Mouse (Mus musculus) kidney, embryonic 15.5 days (tissue): ENCODE results near the gene Fbxo4. TPM values are rescaled to one million over a fixed set of nuclear protein-coding genes. Genes with fewer than 3 reads are reported as not detected.

Source experiments
- ATAC-seq: fragments of 200-750 bp; cut with Nextera tagmentation; replicated peaks from 2 replicates; pipeline ENCODE4 v1.8.0; 2017; ENCODE audit warnings: moderate TSS enrichment; ENCODE audit not compliant: low FRiP score
- H3K27ac ChIP-seq: fragments of 300-500 bp; sonication (generic); 2 replicates; pipeline ENCODE4 v1.5.1; 2015; ENCODE audit warnings: mild to moderate bottlenecking, inconsistent platforms
- H3K27me3 ChIP-seq: fragments of 300-500 bp; sonication (generic); 2 replicates; pipeline ENCODE4 v1.6.1; 2015; ENCODE audit warnings: inconsistent platforms
- H3K36me3 ChIP-seq: fragments of 300-500 bp; sonication (generic); 2 replicates; pipeline ENCODE4 v1.6.1; 2015; ENCODE audit warnings: inconsistent platforms
- H3K4me1 ChIP-seq: fragments of 300-500 bp; sonication (generic); 2 replicates; pipeline ENCODE4 v1.6.1; 2015; ENCODE audit warnings: inconsistent platforms
- H3K4me2 ChIP-seq: fragments of 300-500 bp; sonication (generic); 2 replicates; pipeline ENCODE4 v1.6.1; 2015; ENCODE audit warnings: moderate library complexity, mild to moderate bottlenecking, inconsistent platforms
- H3K4me3 ChIP-seq: fragments of 300-500 bp; sonication (generic); replicated peaks from 2 replicates; pipeline ENCODE4 v1.5.1; 2015; ENCODE audit warnings: mild to moderate bottlenecking, inconsistent platforms
- H3K9ac ChIP-seq: fragments of 300-500 bp; sonication (generic); 2 replicates; pipeline ENCODE4 v1.6.1; 2015; ENCODE audit warnings: mild to moderate bottlenecking, inconsistent platforms
- H3K9me3 ChIP-seq: fragments of 300-500 bp; sonication (generic); replicated peaks from 2 replicates; pipeline ENCODE4 v1.6.1; 2016; ENCODE audit warnings: inconsistent platforms
- WGBS: fragments of 180-500 bp; shearing (Covaris S2); methylation state at CpG from one replicate; pipeline ENCODE4 v1.1.7; 2015; ENCODE audit warnings: mixed read lengths; 5-methylcytosine and 5-hydroxymethylcytosine counted together
- polyA plus RNA-seq: library from polyadenylated mRNA; unstranded; fragments of >200 nt; fragmentation: Nextera tagmentation; extraction: Ambion mirVana; gene quantifications from 2 replicates; pipeline ENCODE4 v1.2.1, GENCODE M21; 2015

Gene Fbxo4
- 10.9 and 11.7 TPM in 2 replicates for polyA plus RNA-seq

DNA sequence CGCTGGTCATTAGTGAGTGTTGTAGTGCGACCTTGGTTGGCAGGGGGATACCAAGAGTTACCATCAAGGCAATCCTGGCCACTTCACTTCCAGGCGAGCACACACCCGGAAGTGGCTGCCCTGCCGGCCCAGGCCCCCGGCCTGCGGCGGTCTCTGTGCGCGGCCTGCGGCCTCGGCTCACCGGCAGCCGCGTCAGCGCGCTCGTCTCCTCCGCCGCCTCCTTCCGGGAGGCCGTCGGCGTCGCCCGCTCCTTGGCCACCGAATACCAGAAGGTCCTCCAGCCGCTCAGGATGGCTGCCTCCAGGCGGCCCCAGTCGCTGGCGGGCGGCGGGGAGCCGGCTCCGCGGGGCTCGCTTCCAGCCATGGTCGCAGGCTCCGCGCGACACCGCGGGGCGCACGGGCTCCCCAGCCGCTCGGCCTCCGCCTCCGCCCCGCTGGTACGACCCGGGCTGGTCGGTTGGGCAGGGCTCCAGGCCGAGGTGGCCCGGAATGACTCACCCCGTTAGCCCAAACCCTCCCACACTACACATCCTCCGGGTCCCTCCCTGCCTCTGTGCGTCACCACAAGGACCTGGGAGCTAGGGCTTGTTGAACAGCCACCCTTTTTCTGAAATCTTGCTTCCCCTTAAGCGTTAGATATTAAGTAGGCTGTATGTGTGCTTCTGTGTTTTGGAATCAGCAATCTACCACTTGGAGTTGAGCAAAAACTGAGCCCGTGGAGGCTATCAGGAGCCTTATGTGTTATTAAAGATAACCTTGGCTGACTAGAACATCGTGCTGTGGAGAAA, at the start of gene Fbxo4:
Fbxo4 (minus strand) TSS at position 513 of the 788 bp plus-strand sequence.
- Histone ChIP-seq H3K9ac (peak within 1 kb of the TSS; percentile 80), H3K9me3 (no peaks in the 10 kb centered on the region), H3K4me1 (0 out of 2 replicates have a peak, but pooled peaks cover 8% of the 10 kb centered on the region), H3K27ac (peak within 1 kb of the TSS; percentile 98), H3K36me3 (peaks cover 20% of the 10 kb centered on the region), H3K27me3 (no peaks in the 10 kb centered on the region), H3K4me2 (peak within 1 kb of the TSS; percentile 66), H3K4me3 (peak within 1 kb of the TSS; percentile 72)
- peak; percentile 98 for ATAC-seq
- under 1% methylated on average over 46 of the region's 61 CpGs for WGBS

DNA sequence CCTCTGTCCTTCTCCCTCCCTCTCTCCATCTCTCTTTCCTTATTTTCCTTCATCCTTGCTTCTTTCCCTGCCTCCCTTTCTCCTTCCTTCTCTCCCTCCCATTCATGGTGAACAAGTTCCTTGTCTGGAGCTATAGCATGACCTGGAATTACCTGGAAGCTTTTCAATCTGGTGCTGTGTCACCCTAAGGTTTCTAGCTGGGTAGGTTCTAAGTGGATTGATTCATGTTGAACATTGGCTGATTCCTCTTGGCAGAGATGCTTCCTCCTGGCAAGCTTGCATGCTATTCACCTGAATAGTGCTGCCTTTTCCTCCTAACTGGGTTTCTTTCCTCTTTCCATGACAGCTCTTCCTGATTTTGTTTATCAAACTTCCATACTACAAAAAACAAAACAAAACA, 49.6 kb upstream of the Fbxo4 start:
- no peak for ATAC-seq
- Histone ChIP-seq H3K4me1 (peaks cover 22% of the 10 kb centered on the region), H3K4me2 (no peak overlapping the region), H3K9me3 (no peaks in the 10 kb centered on the region), H3K27me3 (no peaks in the 10 kb centered on the region), H3K36me3 (no peaks in the 10 kb centered on the region), H3K9ac (no peak overlapping the region), H3K27ac (0 out of 2 replicates have a peak overlapping the region, but pooled peaks have one; percentile 98), H3K4me3 (no peak overlapping the region)

DNA sequence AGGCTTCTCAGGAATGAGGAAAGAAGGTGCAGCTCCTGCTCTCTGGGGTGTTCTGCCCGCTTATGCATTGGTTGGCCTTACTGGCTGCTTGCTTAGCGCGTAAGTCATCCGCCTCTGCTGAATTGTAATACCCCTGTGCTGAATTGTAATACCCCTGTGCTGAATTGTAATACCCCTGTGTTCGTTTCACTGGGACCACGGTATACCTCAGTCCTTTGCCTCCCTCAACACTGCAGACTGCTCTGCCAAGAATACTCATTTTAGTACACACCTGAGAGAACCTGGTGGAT, 49.0 kb upstream of the Fbxo4 start:
- H3K4me2 ChIP-seq = peak overlapping the region; percentile 71
- peaks cover 22% of the 10 kb centered on the region for H3K4me1 ChIP-seq
- no peaks in the 10 kb centered on the region for H3K36me3 ChIP-seq
- H3K9me3 ChIP-seq = no peaks in the 10 kb centered on the region
- peak overlapping the region; percentile 98 for H3K27ac ChIP-seq
- ATAC-seq = no peak
- no peak overlapping the region for H3K9ac ChIP-seq
- H3K4me3 ChIP-seq = 0 out of 2 replicates have a peak overlapping the region, but pooled peaks have one; percentile 9
- no peaks in the 10 kb centered on the region for H3K27me3 ChIP-seq
- WGBS = 81% methylated on average over 6 of the region's 6 CpGs

DNA sequence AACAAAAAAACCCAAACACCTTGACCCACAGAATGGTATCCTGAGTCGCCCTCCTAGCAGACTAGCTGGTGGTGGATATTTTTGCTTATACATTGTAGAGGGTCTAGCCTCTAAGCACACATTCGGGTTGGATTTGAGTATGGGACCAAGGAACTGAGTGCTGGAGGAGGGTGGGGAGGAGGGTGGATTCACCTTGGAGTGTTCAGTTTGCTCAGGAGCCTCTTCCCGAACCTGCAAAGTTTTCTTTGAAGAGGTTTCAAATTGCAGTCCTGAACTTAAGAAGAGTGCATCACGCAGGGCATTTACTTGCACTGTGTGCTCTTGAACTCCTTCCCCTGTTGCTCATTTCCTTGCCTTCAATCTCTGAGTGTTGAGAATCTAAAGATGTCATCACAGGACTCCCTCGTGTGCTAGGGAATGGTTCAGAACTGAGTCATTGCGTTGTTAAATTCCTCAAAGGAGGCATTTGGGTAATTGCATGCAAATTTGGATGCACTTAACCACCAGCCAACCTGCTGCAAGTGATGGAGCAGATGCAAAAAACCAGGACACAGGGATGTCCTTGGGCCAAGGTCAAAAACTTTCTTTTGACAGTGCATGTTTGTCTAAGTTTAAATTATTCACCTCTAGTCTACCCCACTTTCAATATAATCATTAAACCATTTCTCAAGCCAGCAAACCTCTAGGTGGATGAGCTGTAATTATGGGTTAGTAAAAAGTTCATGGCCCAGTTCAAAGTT, 48.5 kb upstream of the Fbxo4 start:
- H3K27ac ChIP-seq = peak overlapping the region; percentile 98
- H3K9ac ChIP-seq = peak overlapping the region; percentile 81
- no peaks in the 10 kb centered on the region for H3K9me3 ChIP-seq
- H3K27me3 ChIP-seq = no peaks in the 10 kb centered on the region
- H3K4me2 ChIP-seq = peak overlapping the region; percentile 71
- peaks cover 22% of the 10 kb centered on the region for H3K4me1 ChIP-seq
- ATAC-seq = no peak
- 4% methylated on average over 6 of the region's 6 CpGs for WGBS
- no peaks in the 10 kb centered on the region for H3K36me3 ChIP-seq
- peak overlapping the region; percentile 91 for H3K4me3 ChIP-seq

DNA sequence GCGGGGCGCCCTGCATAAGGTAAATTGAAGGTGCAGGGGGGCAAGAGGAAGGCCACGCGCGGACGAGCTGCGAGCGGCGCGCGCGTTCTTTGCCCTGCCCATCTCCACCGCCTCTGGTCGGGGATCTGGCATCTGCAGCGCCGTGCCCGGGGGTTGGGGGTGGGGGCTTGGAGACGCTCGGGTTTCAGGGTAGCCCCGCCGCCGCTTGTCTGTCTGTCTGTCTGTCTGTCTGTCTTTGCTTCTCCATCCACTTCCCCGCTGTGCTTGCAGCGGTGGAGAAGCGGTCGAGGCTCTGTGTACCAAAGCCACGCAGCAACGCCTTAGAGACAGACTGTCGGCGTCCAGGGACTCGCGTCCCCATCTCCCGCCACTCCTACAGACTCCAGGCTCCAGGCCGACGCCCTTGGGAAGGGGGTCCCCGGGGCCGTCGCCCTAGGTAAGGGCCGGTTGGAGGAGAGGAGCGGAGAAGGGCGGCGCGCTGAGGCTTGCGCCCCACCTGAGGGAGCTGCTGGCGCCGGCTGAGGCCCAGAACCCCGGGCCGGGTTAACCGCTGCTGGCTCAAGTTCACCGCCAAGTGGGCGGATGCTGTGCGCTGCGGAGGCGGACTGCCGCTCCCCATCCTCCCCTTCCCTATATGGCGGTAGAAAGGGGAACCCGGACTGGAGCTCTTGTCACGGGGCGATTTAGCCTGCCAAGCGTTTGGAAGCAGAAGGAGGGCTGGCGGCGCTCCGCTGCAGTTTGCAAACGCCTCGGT, 47.6 kb upstream of the Fbxo4 start:
- H3K9ac ChIP-seq = peak overlapping the region; percentile 81

DNA sequence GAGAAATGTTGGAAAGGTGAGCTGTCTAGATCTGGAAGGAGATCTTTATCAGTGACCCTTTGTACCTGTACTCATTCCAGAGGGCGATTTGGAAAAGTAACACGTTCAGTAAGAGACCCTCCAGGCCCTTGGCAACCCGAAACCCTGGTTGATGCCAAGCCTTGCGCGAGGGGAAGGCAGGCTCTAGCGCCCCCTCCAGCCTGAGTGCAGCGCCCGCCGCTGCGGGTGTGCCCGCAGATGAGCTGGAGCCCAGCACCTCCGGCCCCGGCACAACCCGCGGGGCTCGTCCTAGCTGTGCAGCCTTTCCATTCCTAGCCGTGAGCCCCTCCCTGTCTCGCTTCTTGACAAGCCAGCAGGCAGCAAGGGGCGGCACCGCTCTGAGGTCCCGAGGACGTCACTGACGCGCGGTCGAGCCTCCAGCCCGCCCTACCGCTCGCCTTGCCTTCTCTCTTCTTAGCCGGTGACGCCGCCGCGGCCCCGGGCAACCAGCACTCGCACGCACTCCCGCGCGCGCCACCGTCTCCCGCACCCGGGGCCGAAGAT, 46.9 kb upstream of the Fbxo4 start, which contains the start of gene Oxct1:
Oxct1 (plus strand) TSS at position 153 of the 543 bp plus-strand sequence.
- H3K4me1 ChIP-seq = peaks cover 22% of the 10 kb centered on the region
- no peaks in the 10 kb centered on the region for H3K36me3 ChIP-seq
- WGBS = under 1% methylated on average over 45 of the region's 45 CpGs
- peak within 1 kb of the TSS; percentile 81 for H3K9ac ChIP-seq
- peak within 1 kb of the TSS; percentile 71 for H3K4me2 ChIP-seq
- H3K4me3 ChIP-seq = peak within 1 kb of the TSS; percentile 91
- H3K9me3 ChIP-seq = no peaks in the 10 kb centered on the region
- ATAC-seq = peak; percentile 95
- H3K27me3 ChIP-seq = no peaks in the 10 kb centered on the region
- peak within 1 kb of the TSS; percentile 98 for H3K27ac ChIP-seq

More for the DNA sequence above, 47.6 kb upstream of the Fbxo4 start:
- under 1% methylated on average over 65 of the region's 65 CpGs for WGBS
- ATAC-seq = peak; percentile 86
- Histone ChIP-seq H3K4me2 (peak overlapping the region; percentile 71), H3K27ac (peak overlapping the region; percentile 98), H3K36me3 (no peaks in the 10 kb centered on the region), H3K4me3 (peak overlapping the region; percentile 91), H3K9me3 (no peaks in the 10 kb centered on the region), H3K4me1 (peaks cover 22% of the 10 kb centered on the region), H3K27me3 (no peaks in the 10 kb centered on the region)

DNA sequence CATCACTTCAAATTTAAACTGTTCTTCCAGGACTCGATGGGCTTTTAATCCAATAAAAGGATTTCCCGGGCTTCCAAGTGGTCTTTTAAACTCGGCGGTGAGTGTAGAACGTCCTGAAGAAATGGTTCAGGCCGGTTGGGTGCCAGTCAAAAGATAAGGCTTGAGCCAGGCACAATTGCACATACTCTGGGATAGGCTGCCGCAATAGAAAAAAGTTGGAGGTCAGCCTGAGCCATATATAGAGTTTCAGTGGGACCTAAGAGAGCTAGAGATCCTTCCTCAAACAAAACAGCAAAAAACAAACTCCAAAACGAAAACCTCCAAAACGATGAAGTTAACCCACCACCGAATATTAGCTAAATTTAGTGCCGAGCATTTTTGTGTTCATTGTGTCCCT, 46.1 kb upstream of the Fbxo4 start:
- H3K36me3 ChIP-seq = no peaks in the 10 kb centered on the region
- 70% methylated on average over 11 of the region's 11 CpGs for WGBS
- no peak overlapping the region for H3K9ac ChIP-seq
- ATAC-seq = no peak
- H3K4me3 ChIP-seq = peak overlapping the region; percentile 91
- H3K4me1 ChIP-seq = peaks cover 22% of the 10 kb centered on the region
- H3K27ac ChIP-seq = peak overlapping the region; percentile 98
- H3K27me3 ChIP-seq = no peaks in the 10 kb centered on the region
- peak overlapping the region; percentile 71 for H3K4me2 ChIP-seq
- no peaks in the 10 kb centered on the region for H3K9me3 ChIP-seq

DNA sequence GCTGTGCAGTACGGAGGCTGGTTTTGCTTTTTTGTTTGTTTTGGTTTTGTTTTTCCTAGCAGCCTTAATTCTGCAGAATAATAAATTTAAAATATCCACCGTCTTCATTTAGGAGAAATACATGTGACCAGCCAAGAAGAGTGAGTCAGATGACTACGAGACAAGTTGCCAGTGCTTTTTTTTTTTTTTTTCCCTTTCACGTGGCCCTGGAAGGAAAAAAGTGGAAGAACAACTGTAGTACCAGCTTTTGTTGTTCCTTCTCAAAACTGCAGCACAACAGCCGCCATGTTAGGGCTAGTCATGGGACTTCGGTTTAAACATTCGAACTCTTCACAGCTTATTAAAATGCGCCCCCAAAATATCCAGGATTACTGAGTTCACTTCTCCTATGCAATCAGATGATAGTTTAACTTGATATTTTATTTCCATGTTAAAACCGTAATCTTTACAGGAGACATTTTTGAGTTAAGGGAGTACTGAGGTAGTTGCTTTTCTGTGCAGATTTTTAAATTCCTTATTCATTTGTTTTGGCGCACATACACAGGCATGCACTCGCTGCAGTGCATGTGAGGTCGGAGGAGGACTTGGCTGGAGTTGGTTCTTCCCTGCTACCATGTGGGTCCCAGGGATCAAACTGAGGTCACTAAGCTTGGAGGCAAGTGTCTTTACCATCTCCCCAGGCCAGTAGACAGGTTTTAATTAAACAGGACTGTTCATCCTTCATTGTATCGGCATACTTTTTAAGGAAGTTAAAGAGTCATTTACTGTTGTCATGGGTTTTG, 45.5 kb upstream of the Fbxo4 start:
- Histone ChIP-seq H3K4me2 (no peak overlapping the region), H3K27ac (no peak overlapping the region), H3K4me1 (peaks cover 22% of the 10 kb centered on the region), H3K36me3 (no peaks in the 10 kb centered on the region), H3K4me3 (no peak overlapping the region), H3K9me3 (no peaks in the 10 kb centered on the region), H3K9ac (no peak overlapping the region), H3K27me3 (no peaks in the 10 kb centered on the region)
- no peak for ATAC-seq
- WGBS = 69% methylated on average over 13 of the region's 13 CpGs

DNA sequence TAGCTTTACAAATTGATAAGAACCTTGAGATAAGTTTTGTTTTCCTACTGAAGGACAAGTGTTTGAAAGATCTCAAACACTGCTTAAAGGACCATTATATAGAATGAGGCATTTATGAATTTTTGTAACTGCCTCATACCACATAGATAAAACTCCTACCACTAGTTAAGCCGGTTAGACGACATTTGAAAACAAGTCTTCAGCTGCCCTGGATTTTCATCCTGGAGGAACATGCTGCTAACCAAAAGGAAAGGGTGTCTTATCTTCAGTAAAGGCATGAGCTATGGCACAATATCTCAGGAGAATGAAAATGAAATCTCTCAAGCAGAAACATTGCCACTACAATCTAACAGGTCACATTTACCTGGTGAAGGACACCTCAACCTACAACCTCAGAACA, 44.4 kb upstream of the Fbxo4 start:
- H3K36me3 ChIP-seq = no peaks in the 10 kb centered on the region
- no peak overlapping the region for H3K9ac ChIP-seq
- no peaks in the 10 kb centered on the region for H3K27me3 ChIP-seq
- H3K4me1 ChIP-seq = peaks cover 18% of the 10 kb centered on the region
- no peak overlapping the region for H3K4me2 ChIP-seq
- H3K27ac ChIP-seq = no peak overlapping the region
- WGBS = 91% methylated on average over 2 of the region's 2 CpGs
- H3K9me3 ChIP-seq = no peaks in the 10 kb centered on the region
- no peak for ATAC-seq
- H3K4me3 ChIP-seq = no peak overlapping the region

DNA sequence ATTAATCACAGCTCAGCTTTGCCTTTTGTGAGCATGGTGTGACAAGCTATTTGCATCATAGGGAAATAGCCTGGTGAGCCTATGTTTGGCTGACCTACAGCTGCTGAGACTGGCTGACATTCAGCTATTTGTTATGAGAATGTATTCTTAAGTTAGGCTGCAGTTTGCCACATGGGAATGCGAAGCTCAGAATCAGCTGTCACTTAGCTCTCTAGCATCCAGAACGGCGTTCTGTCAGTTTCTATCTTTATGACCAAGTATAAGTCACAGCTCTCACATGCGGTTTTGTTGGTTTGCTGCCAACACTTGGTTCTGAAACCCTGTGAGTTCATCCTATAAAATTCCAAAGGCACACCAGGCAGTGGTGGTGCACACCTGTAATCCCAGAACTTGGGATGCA, 41.3 kb upstream of the Fbxo4 start:
- H3K4me2 ChIP-seq = no peak overlapping the region
- H3K27me3 ChIP-seq = no peaks in the 10 kb centered on the region
- H3K27ac ChIP-seq = no peak overlapping the region
- no peak overlapping the region for H3K9ac ChIP-seq
- H3K9me3 ChIP-seq = no peaks in the 10 kb centered on the region
- no peak overlapping the region for H3K4me3 ChIP-seq
- 51% methylated on average over 4 of the region's 4 CpGs for WGBS
- H3K4me1 ChIP-seq = peaks cover 4% of the 10 kb centered on the region
- no peaks in the 10 kb centered on the region for H3K36me3 ChIP-seq
- no peak for ATAC-seq

DNA sequence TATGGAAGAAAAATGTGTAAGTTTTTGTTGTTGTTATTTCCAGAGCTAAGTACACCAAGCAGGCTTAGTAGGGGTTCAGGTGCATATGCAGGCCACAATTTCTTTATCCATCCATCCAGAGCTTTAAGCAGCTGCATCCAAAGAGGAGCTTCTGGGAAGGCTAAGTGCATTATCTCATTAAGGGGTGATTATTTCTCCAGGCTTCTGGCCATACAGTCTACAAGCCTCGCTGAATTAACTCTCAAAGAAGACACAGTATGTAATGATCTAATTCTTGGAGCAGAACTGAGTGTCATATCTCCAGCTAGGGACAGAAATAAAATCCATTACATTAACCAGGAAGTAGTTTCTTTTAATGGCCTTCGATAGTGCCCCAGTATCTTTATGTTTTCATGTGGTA, 34.5 kb upstream of the Fbxo4 start:
- no peak overlapping the region for H3K4me3 ChIP-seq
- no peaks in the 10 kb centered on the region for H3K4me1 ChIP-seq
- no peaks in the 10 kb centered on the region for H3K27me3 ChIP-seq
- WGBS = 79% methylated on average over 2 of the region's 2 CpGs
- H3K36me3 ChIP-seq = no peaks in the 10 kb centered on the region
- ATAC-seq = no peak
- H3K9ac ChIP-seq = no peak overlapping the region
- H3K27ac ChIP-seq = no peak overlapping the region
- no peak overlapping the region for H3K4me2 ChIP-seq
- no peaks in the 10 kb centered on the region for H3K9me3 ChIP-seq
